Mouse (Mus musculus) heart, embryonic 13.5 days (tissue): Measurements from ENCODE around the gene Bank1. TPM values are rescaled to one million over a fixed set of nuclear protein-coding genes. Genes with fewer than 3 reads are reported as not detected.

Source experiments
- ATAC-seq: fragments of 200-750 bp; cut with Nextera tagmentation; 2 replicates; pipeline ENCODE4 v1.8.0; 2017; ENCODE audit warnings: moderate TSS enrichment; ENCODE audit not compliant: insufficient number of reproducible peaks, low FRiP score, low TSS enrichment; ENCODE audit errors: extremely low read depth
- H3K27ac ChIP-seq: fragments of 300-500 bp; sonication (generic); replicated peaks from 2 replicates; pipeline ENCODE4 v1.5.1; 2015; ENCODE audit warnings: moderate library complexity, mild to moderate bottlenecking, inconsistent platforms
- H3K27me3 ChIP-seq: fragments of 300-500 bp; sonication (generic); replicated peaks from 2 replicates; pipeline ENCODE4 v1.6.1; 2015; ENCODE audit warnings: mild to moderate bottlenecking, inconsistent platforms
- H3K36me3 ChIP-seq: fragments of 300-500 bp; sonication (generic); 2 replicates; pipeline ENCODE4 v1.6.1; 2015; ENCODE audit warnings: mild to moderate bottlenecking, inconsistent platforms
- H3K4me1 ChIP-seq: fragments of 300-500 bp; sonication (generic); 2 replicates; pipeline ENCODE4 v1.6.1; 2015; ENCODE audit warnings: inconsistent platforms
- H3K4me2 ChIP-seq: fragments of 300-500 bp; sonication (generic); 2 replicates; pipeline ENCODE4 v1.6.1; 2015; ENCODE audit warnings: inconsistent platforms, mild to moderate bottlenecking, moderate library complexity
- H3K4me3 ChIP-seq: fragments of 300-500 bp; sonication (generic); 2 replicates; pipeline ENCODE4 v1.5.1; 2015; ENCODE audit warnings: moderate library complexity, mild to moderate bottlenecking, inconsistent platforms
- H3K9ac ChIP-seq: fragments of 300-500 bp; sonication (generic); 2 replicates; pipeline ENCODE4 v1.6.1; 2015; ENCODE audit warnings: inconsistent platforms, mild to moderate bottlenecking, moderate library complexity
- H3K9me3 ChIP-seq: fragments of 300-500 bp; sonication (generic); 2 replicates; pipeline ENCODE4 v1.6.1; 2016; ENCODE audit warnings: inconsistent platforms
- WGBS: fragments of 180-500 bp; shearing (Covaris S2); methylation state at CpG from one replicate; pipeline ENCODE4 v1.1.7; 2015; ENCODE audit warnings: mixed read lengths; 5-methylcytosine and 5-hydroxymethylcytosine counted together
- polyA plus RNA-seq: library from polyadenylated mRNA; unstranded; fragments of >200 nt; fragmentation: Nextera tagmentation; extraction: Ambion mirVana; gene quantifications from 2 replicates; pipeline ENCODE4 v1.2.1, GENCODE M21; 2015

The Bank1 gene
- polyA plus RNA-seq, 1 experiment from 2014 or later = 0.47 TPM

- no peak overlapping the region for H3K4me3 ChIP-seq
- no peak for ATAC-seq
- 58% methylated on average over 4 of the region's 4 CpGs for WGBS
- H3K9ac ChIP-seq = no peak overlapping the region
- no peak overlapping the region for H3K27ac ChIP-seq
- no peaks in the 10 kb centered on the region for H3K4me1 ChIP-seq
- H3K9me3 ChIP-seq = no peaks in the 10 kb centered on the region
- H3K27me3 ChIP-seq = no peaks in the 10 kb centered on the region
- no peak overlapping the region for H3K4me2 ChIP-seq
- H3K36me3 ChIP-seq = no peaks in the 10 kb centered on the region
These were observed 73.0 kb downstream of the Bank1 start for GRCm38 (mm10) chr3:136252820-136253219.

- Histone ChIP-seq H3K9me3 (no peaks in the 10 kb centered on the region), H3K4me1 (no peaks in the 10 kb centered on the region), H3K4me2 (no peak overlapping the region), H3K4me3 (no peak overlapping the region), H3K9ac (no peak overlapping the region), H3K27me3 (no peaks in the 10 kb centered on the region), H3K36me3 (no peaks in the 10 kb centered on the region), H3K27ac (no peak overlapping the region)
- no peak for ATAC-seq
- WGBS = 71% methylated on average over 4 of the region's 4 CpGs
These were observed 74.3 kb downstream of the Bank1 start for GRCm38 (mm10) chr3:136251578-136251977.

- H3K4me3 ChIP-seq = no peak overlapping the region
- no peak overlapping the region for H3K4me2 ChIP-seq
- no peaks in the 10 kb centered on the region for H3K4me1 ChIP-seq
- no peak overlapping the region for H3K9ac ChIP-seq
- H3K27me3 ChIP-seq = no peaks in the 10 kb centered on the region
- no peaks in the 10 kb centered on the region for H3K9me3 ChIP-seq
- no peak for ATAC-seq
- no peaks in the 10 kb centered on the region for H3K36me3 ChIP-seq
- no peak overlapping the region for H3K27ac ChIP-seq
- 70% methylated on average over 5 of the region's 5 CpGs for WGBS
These were observed 78.5 kb downstream of the Bank1 start for GRCm38 (mm10) chr3:136247331-136247730.

GRCm38 (mm10) chr3:136244931-136245330 is 80.9 kb downstream of the Bank1 start:
- H3K36me3 ChIP-seq = no peaks in the 10 kb centered on the region
- 76% methylated on average over 2 of the region's 2 CpGs for WGBS

GRCm38 (mm10) chr3:136238790-136239189 is 87.1 kb downstream of the Bank1 start:
- Histone ChIP-seq H3K9ac (no peak overlapping the region), H3K4me1 (no peaks in the 10 kb centered on the region), H3K27ac (no peak overlapping the region), H3K9me3 (no peaks in the 10 kb centered on the region), H3K27me3 (no peaks in the 10 kb centered on the region), H3K4me2 (no peak overlapping the region), H3K4me3 (no peak overlapping the region), H3K36me3 (no peaks in the 10 kb centered on the region)
- 71% methylated on average over 3 of the region's 3 CpGs for WGBS
- no peak for ATAC-seq

More at GRCm38 (mm10) chr3:136244931-136245330, 80.9 kb downstream of the Bank1 start:
- no peak for ATAC-seq
- Histone ChIP-seq H3K9ac (no peak overlapping the region), H3K9me3 (no peaks in the 10 kb centered on the region), H3K4me3 (no peak overlapping the region), H3K27me3 (no peaks in the 10 kb centered on the region), H3K27ac (no peak overlapping the region), H3K4me2 (no peak overlapping the region), H3K4me1 (no peaks in the 10 kb centered on the region)

- ATAC-seq = no peak
- H3K27me3 ChIP-seq = no peaks in the 10 kb centered on the region
- 57% methylated on average over 2 of the region's 2 CpGs for WGBS
- no peaks in the 10 kb centered on the region for H3K36me3 ChIP-seq
- H3K4me3 ChIP-seq = no peak overlapping the region
- no peak overlapping the region for H3K9ac ChIP-seq
- H3K9me3 ChIP-seq = no peaks in the 10 kb centered on the region
- no peak overlapping the region for H3K27ac ChIP-seq
- H3K4me1 ChIP-seq = no peaks in the 10 kb centered on the region
- no peak overlapping the region for H3K4me2 ChIP-seq
These were observed 92.4 kb downstream of the Bank1 start for GRCm38 (mm10) chr3:136233507-136233906.

GRCm38 (mm10) chr3:136230602-136231151 is 95.2 kb downstream of the Bank1 start:
- no peak for ATAC-seq
- Histone ChIP-seq H3K9me3 (no peaks in the 10 kb centered on the region), H3K27ac (no peak overlapping the region), H3K9ac (no peak overlapping the region), H3K36me3 (no peaks in the 10 kb centered on the region), H3K27me3 (no peaks in the 10 kb centered on the region), H3K4me3 (no peak overlapping the region), H3K4me2 (no peak overlapping the region), H3K4me1 (no peaks in the 10 kb centered on the region)
- 83% methylated on average over 3 of the region's 3 CpGs for WGBS

- no peak overlapping the region for H3K4me2 ChIP-seq
- H3K27ac ChIP-seq = no peak overlapping the region
- no peaks in the 10 kb centered on the region for H3K4me1 ChIP-seq
- H3K9me3 ChIP-seq = no peaks in the 10 kb centered on the region
- WGBS = 76% methylated on average over 1 of the region's 1 CpGs
- H3K9ac ChIP-seq = no peak overlapping the region
- H3K4me3 ChIP-seq = no peak overlapping the region
- no peaks in the 10 kb centered on the region for H3K27me3 ChIP-seq
- no peak for ATAC-seq
- H3K36me3 ChIP-seq = no peaks in the 10 kb centered on the region
These were observed 136.1 kb downstream of the Bank1 start for GRCm38 (mm10) chr3:136189661-136190228.

- no peaks in the 10 kb centered on the region for H3K4me1 ChIP-seq
- no peak overlapping the region for H3K9ac ChIP-seq
- no peak for ATAC-seq
- no peak overlapping the region for H3K27ac ChIP-seq
- no peak overlapping the region for H3K4me3 ChIP-seq
- H3K9me3 ChIP-seq = no peaks in the 10 kb centered on the region
- H3K27me3 ChIP-seq = no peaks in the 10 kb centered on the region
- H3K36me3 ChIP-seq = no peaks in the 10 kb centered on the region
- H3K4me2 ChIP-seq = no peak overlapping the region
- 81% methylated on average over 3 of the region's 3 CpGs for WGBS
These were observed 139.2 kb downstream of the Bank1 start for GRCm38 (mm10) chr3:136186548-136187113.

GRCm38 (mm10) chr3:136171631-136172030 is 154.2 kb downstream of the Bank1 start:
- H3K4me2 ChIP-seq = no peak overlapping the region
- no peaks in the 10 kb centered on the region for H3K9me3 ChIP-seq
- H3K4me1 ChIP-seq = no peaks in the 10 kb centered on the region
- H3K9ac ChIP-seq = no peak overlapping the region
- H3K27me3 ChIP-seq = no peaks in the 10 kb centered on the region
- no peak overlapping the region for H3K27ac ChIP-seq
- ATAC-seq = no peak
- H3K4me3 ChIP-seq = no peak overlapping the region
- H3K36me3 ChIP-seq = no peaks in the 10 kb centered on the region

- Histone ChIP-seq H3K27me3 (no peaks in the 10 kb centered on the region), H3K27ac (no peak overlapping the region), H3K9me3 (no peaks in the 10 kb centered on the region), H3K4me2 (no peak overlapping the region), H3K4me3 (no peak overlapping the region), H3K4me1 (0 out of 2 replicates have a peak, but pooled peaks cover 3% of the 10 kb centered on the region), H3K36me3 (no peaks in the 10 kb centered on the region), H3K9ac (no peak overlapping the region)
- ATAC-seq = no peak
- WGBS = 62% methylated on average over 4 of the region's 4 CpGs
These were observed 157.8 kb downstream of the Bank1 start for GRCm38 (mm10) chr3:136168071-136168470.

GRCm38 (mm10) chr3:136166671-136167070 is 159.2 kb downstream of the Bank1 start:
- H3K4me2 ChIP-seq = no peak overlapping the region
- H3K27ac ChIP-seq = no peak overlapping the region
- no peaks in the 10 kb centered on the region for H3K9me3 ChIP-seq
- no peaks in the 10 kb centered on the region for H3K27me3 ChIP-seq
- no peak overlapping the region for H3K4me3 ChIP-seq
- H3K9ac ChIP-seq = no peak overlapping the region
- H3K36me3 ChIP-seq = no peaks in the 10 kb centered on the region
- WGBS = 64% methylated on average over 4 of the region's 4 CpGs
- ATAC-seq = no peak
- 0 out of 2 replicates have a peak, but pooled peaks cover 3% of the 10 kb centered on the region for H3K4me1 ChIP-seq
